Mouse (Mus musculus): ENCODE data around the gene Gtsf2.

GRCm38 (mm10) chr15:103453551-103454218 lies 5.4 kb upstream of the Gtsf2 start, which contains the start of gene Nckap1l:
- TF ChIP-seq CTCF (IDR thresholded peaks at IDR 0.05; ENCODE audit: low read depth, low read length) = no peak
- no peak for TF ChIP-seq POLR2AphosphoS5 (IDR thresholded peaks at IDR 0.05; ENCODE audit: insufficient replicate concordance, low read depth, low read length)
- no peak for TF ChIP-seq GATA1 (IDR thresholded peaks at IDR 0.05; ENCODE audit: borderline replicate concordance, low read length)
- TF ChIP-seq GATA2 (IDR thresholded peaks at IDR 0.05; ENCODE audit: borderline replicate concordance, low read depth, low read length) = no peak

Data from G1E (cell line).